Mouse (Mus musculus) midbrain, embryonic 14.5 days (tissue): ENCODE data around the gene Col18a1. TPM values are rescaled to one million over a fixed set of nuclear protein-coding genes. Genes with fewer than 3 reads are reported as not detected.
A peak's percentile ranks its signal among the peaks of the same experiment; 100 is the strongest.

Experiments used
- ATAC-seq: fragments of 200-750 bp; cut with Nextera tagmentation; 2 replicates; pipeline ENCODE4 v1.8.0; 2017; ENCODE audit warnings: moderate number of reproducible peaks, moderate library complexity; ENCODE audit not compliant: low FRiP score, low TSS enrichment
- DNase-seq: peaks from one replicate; pipeline ENCODE4 v3.0.0-alpha.2; 2015
- H3K27ac ChIP-seq: fragments of 300-500 bp; sonication (generic); replicated peaks from 2 replicates; pipeline ENCODE4 v1.5.1; 2014; ENCODE audit warnings: mild to moderate bottlenecking, low read depth, low read length, moderate library complexity
- H3K27me3 ChIP-seq: fragments of 300-500 bp; sonication (generic); 2 replicates; pipeline ENCODE4 v1.6.1; 2014; ENCODE audit warnings: low read length, control low read depth, mixed read lengths; ENCODE audit not compliant: control insufficient read depth, insufficient read depth
- H3K36me3 ChIP-seq: fragments of 300-500 bp; sonication (generic); 2 replicates; pipeline ENCODE4 v1.6.1; 2014; ENCODE audit warnings: low read length, control low read depth; ENCODE audit not compliant: control insufficient read depth, insufficient read depth
- H3K4me1 ChIP-seq: fragments of 300-500 bp; sonication (generic); 2 replicates; pipeline ENCODE4 v1.6.1; 2014; ENCODE audit warnings: mild to moderate bottlenecking, antibody characterized with exemption, low read length, control low read depth; ENCODE audit not compliant: control insufficient read depth, insufficient read depth
- H3K4me2 ChIP-seq: fragments of 300-500 bp; sonication (generic); 2 replicates; pipeline ENCODE4 v1.6.1; 2014; ENCODE audit warnings: mild to moderate bottlenecking, low read length, moderate library complexity
- H3K4me3 ChIP-seq: fragments of 300-500 bp; sonication (generic); replicated peaks from 2 replicates; pipeline ENCODE4 v1.5.1; 2014; ENCODE audit warnings: low read depth, low read length
- H3K9ac ChIP-seq: fragments of 300-500 bp; sonication (generic); replicated peaks from 2 replicates; pipeline ENCODE4 v1.6.1; 2014; ENCODE audit warnings: mild to moderate bottlenecking, low read length, moderate library complexity
- H3K9me3 ChIP-seq: fragments of 300-500 bp; sonication (generic); 2 replicates; pipeline ENCODE4 v1.6.1; 2016; ENCODE audit warnings: low read length, control low read depth, mixed read lengths; ENCODE audit not compliant: control insufficient read depth
- WGBS: fragments of 180-500 bp; shearing (Covaris S2); extraction: QIAGEN DNeasy Blood & Tissue Kit; methylation state at CpG from one replicate; pipeline ENCODE4 v1.1.7; 2014; 5-methylcytosine and 5-hydroxymethylcytosine counted together
- polyA plus RNA-seq: library from polyadenylated mRNA; unstranded; fragments of >200 nt; fragmentation: Nextera tagmentation; extraction: Ambion mirVana; gene quantifications from 2 replicates; pipeline ENCODE4 v1.2.1, GENCODE M21; 2014

Col18a1 gene
- polyA plus RNA-seq, 1 experiment from 2014 or later: 33.0 TPM

DNA sequence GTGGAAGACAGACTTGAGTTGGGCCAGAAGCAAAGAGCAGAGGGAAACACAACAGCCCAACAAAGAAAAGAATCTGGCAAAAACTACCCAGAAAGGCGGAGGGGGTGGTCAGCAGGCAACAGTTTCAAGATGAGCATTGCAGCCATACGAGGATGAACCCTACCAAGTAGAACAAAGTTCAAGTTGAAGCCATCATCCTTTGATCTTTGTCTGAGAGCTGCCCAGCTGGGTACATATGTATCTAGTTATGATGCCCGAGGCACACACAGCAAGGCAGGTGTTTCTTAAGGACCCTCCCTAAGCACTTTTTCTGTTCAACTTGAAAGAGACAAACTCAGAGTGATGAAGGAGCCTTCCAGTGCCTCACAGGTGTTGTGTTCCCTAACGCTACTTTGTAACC, 66.6 kb downstream of the Col18a1 start:
- DNase-seq: no peak
- 89% methylated on average over 4 of the region's 4 CpGs for WGBS
- Histone ChIP-seq H3K27ac (no peak overlapping the region), H3K27me3 (no peaks in the 10 kb centered on the region), H3K4me3 (no peak overlapping the region), H3K4me1 (no peaks in the 10 kb centered on the region), H3K4me2 (no peak overlapping the region), H3K9ac (no peak overlapping the region), H3K36me3 (no peaks in the 10 kb centered on the region), H3K9me3 (no peaks in the 10 kb centered on the region)
- ATAC-seq: no peak

DNA sequence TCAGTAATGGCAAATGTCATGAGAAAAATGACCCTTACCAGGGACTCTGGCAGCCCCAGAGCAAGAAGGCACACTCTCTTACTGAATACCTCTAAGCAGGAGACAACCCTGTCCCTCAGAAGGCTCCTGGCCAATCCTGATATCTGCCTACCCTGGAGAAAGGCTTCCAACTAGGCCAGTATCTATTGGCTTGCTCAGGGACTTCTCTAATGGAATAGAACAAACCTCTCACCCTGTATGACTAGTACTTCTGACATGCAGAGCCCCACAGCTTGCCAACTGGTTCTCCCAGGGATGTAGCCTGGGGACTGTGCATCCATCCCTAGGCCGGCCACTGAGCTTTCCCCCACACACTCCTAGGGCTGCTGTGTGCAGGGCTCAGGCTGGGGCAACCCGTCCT, 67.7 kb downstream of the Col18a1 start:
- no peaks in the 10 kb centered on the region for H3K27me3 ChIP-seq
- DNase-seq: no peak
- H3K9ac ChIP-seq: no peak overlapping the region
- no peak overlapping the region for H3K4me2 ChIP-seq
- no peak for ATAC-seq
- 95% methylated on average over 2 of the region's 2 CpGs for WGBS
- no peak overlapping the region for H3K4me3 ChIP-seq
- no peaks in the 10 kb centered on the region for H3K4me1 ChIP-seq
- no peaks in the 10 kb centered on the region for H3K36me3 ChIP-seq
- H3K9me3 ChIP-seq: no peaks in the 10 kb centered on the region
- H3K27ac ChIP-seq: no peak overlapping the region

DNA sequence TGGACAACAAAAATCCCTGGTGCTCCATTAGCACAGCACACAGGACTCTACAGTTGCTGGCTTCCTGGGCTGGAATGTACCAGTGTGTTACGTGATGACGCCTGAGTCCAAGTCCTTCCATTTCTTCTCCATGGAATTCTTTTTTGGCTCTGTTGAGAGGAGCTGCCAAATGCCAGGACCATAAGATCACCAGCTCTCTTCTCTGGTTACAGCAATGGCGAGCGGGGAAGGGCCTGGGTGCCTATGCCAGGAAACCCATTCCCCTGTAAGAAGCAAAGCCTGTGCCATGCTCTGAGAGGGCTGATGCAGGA, 68.5 kb downstream of the Col18a1 start:
- 0 out of 2 replicates have a peak, but pooled peaks cover 7% of the 10 kb centered on the region for H3K9me3 ChIP-seq
- H3K27ac ChIP-seq: no peak overlapping the region
- DNase-seq (no peak), ATAC-seq (no peak)
- H3K27me3 ChIP-seq: no peaks in the 10 kb centered on the region
- no peak overlapping the region for H3K4me2 ChIP-seq
- H3K9ac ChIP-seq: no peak overlapping the region
- H3K4me1 ChIP-seq: no peaks in the 10 kb centered on the region
- no peaks in the 10 kb centered on the region for H3K36me3 ChIP-seq
- H3K4me3 ChIP-seq: no peak overlapping the region
- WGBS: 95% methylated on average over 4 of the region's 4 CpGs

DNA sequence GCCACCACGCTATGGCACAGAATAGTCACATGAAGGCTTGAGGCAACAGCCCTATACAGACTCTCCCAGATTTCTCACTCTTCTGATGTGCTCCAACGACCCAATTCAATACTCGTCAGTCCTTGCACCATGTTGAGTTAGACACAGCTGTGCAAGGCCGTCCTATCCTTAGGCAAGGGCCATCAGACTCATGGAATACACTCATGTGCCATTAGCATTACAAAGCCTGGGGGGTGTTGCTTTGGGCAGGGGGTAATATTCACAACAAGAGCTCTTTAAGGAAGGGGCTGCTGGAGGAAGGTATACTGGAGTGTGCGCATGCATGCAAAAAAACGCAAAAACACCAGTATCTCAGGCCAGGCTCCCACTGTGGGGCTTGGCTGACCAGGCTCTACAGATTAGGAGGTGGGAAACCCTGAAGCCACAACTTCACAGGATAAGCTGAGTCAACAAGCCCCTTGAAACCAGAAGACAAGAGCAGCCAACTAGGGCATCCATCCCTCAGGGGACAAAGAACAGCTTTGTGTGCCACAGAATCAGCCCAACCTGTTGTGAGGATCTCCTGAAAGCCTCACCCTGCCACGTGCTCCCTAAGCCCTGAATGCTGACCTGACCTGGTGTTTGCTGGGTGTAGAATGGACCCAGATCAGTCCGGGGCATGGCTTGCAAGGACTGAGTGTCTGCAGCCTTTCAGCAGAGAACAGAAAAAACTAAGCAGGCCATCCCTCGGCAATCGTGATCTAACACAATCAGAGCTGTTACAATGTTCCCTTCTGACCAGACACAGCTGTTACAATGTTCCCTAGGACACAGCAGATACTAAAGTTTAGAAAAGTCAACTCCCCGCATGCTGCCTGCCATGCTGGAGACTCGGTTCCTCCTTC, 69.1 kb downstream of the Col18a1 start:
- 50% methylated on average over 12 of the region's 12 CpGs for WGBS
- Histone ChIP-seq H3K27me3 (no peaks in the 10 kb centered on the region), H3K4me1 (no peaks in the 10 kb centered on the region), H3K4me3 (no peak overlapping the region), H3K4me2 (no peak overlapping the region), H3K9me3 (0 out of 2 replicates have a peak, but pooled peaks cover 7% of the 10 kb centered on the region), H3K9ac (no peak overlapping the region), H3K36me3 (no peaks in the 10 kb centered on the region), H3K27ac (no peak overlapping the region)
- ATAC-seq (no peak), DNase-seq (no peak)

DNA sequence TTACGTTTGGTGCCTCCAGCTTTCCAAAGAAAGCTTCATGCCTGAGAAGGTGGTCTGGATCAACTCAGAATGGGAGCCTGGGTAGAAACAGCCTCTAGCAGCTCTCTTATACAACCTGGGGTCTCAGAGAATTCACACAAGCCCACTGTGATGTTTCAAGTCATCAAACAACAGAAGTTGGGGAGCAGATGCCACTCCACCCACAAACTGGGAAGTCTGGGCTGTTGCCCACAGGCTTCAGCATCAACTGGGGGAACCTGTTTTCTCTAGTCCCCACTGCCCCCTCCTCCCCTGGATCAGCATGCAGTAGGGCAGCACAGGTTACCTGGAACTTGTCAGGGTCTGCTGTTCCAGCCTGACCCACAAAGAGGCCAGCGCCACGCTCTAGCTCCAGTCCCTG, 70.7 kb downstream of the Col18a1 start:
- no peaks in the 10 kb centered on the region for H3K27me3 ChIP-seq
- H3K9me3 ChIP-seq: 0 out of 2 replicates have a peak, but pooled peaks cover 7% of the 10 kb centered on the region
- no peak overlapping the region for H3K9ac ChIP-seq
- no peaks in the 10 kb centered on the region for H3K4me1 ChIP-seq
- ATAC-seq (no peak), DNase-seq (no peak)
- 97% methylated on average over 3 of the region's 3 CpGs for WGBS
- H3K4me3 ChIP-seq: no peak overlapping the region
- no peaks in the 10 kb centered on the region for H3K36me3 ChIP-seq
- no peak overlapping the region for H3K27ac ChIP-seq
- H3K4me2 ChIP-seq: no peak overlapping the region

DNA sequence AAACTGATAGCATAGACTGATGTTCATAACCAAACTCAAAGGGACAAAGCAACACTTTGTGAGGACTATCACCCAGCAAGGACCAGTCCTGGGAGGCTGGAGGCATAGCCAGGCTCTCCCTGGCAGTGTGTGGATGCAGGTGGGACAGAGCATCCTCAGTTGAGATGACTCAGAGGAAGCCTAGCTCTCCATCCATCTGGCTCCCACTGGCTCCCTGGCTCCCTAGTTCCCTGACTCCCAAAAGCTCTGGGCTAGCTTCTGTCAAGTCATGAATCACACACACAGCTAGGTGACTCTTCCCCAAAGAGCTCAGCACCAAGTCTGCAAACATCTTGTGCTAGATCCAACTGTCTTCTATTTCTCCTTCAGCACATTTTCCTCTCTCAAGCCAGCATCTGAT, 72.5 kb downstream of the Col18a1 start:
- no peaks in the 10 kb centered on the region for H3K36me3 ChIP-seq
- no peak overlapping the region for H3K9ac ChIP-seq
- DNase-seq (no peak), ATAC-seq (no peak)
- no peaks in the 10 kb centered on the region for H3K27me3 ChIP-seq
- H3K27ac ChIP-seq: no peak overlapping the region
- no peak overlapping the region for H3K4me2 ChIP-seq
- H3K4me1 ChIP-seq: no peaks in the 10 kb centered on the region
- H3K4me3 ChIP-seq: no peak overlapping the region
- H3K9me3 ChIP-seq: 0 out of 2 replicates have a peak, but pooled peaks cover 7% of the 10 kb centered on the region

DNA sequence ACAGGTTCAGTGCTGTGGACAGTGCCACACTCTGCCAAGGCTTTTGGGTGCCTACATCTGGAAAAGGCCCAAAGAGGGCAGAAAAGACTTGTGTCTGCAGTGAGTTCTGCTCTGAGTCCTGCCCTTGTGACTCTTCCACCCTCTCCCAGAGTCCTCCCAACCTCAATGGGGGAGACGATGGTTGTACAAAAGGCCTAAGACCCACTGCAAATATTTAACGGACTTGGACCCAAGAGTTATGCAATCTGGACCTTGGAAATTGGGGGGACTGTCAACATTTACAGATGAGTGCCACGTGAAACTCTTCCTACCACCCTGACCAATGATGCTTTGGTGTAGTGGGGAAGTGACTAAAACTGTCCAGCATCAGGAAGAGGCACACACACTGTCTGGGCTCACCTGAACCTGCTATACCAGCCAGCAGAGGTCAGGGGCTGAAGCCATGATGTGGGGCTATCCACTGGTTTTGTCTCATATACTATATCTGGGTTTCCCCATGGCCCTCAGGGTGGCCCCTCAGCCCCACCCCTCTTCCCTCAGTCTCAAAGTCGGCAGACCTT, 74.7 kb downstream of the Col18a1 start:
- H3K27me3 ChIP-seq: no peaks in the 10 kb centered on the region
- WGBS: 89% methylated on average over 4 of the region's 4 CpGs
- 0 out of 2 replicates have a peak, but pooled peaks cover 7% of the 10 kb centered on the region for H3K9me3 ChIP-seq
- no peak overlapping the region for H3K9ac ChIP-seq
- no peaks in the 10 kb centered on the region for H3K4me1 ChIP-seq
- H3K4me3 ChIP-seq: no peak overlapping the region
- ATAC-seq (no peak), DNase-seq (no peak)
- H3K36me3 ChIP-seq: no peaks in the 10 kb centered on the region
- H3K4me2 ChIP-seq: no peak overlapping the region
- no peak overlapping the region for H3K27ac ChIP-seq

DNA sequence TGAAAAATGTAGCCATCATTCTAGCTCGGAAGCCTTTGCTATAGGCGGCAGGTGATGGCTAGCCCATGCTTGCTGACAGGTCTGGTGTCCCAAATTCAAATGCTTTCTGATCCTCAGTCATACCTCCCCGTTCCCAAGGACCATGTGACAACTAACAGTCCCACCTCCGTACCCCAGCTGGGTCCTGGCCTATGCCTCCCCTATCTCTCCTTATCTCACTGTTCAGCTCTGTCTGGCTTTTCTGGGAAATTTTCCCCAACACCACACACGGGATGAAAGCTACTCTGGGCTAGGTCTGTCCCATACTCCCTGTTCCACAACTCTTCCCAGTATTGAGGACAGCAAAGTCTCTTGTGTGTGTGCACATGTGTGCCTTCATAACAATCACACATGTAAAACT, 76.3 kb downstream of the Col18a1 start:
- no peaks in the 10 kb centered on the region for H3K27me3 ChIP-seq
- H3K4me2 ChIP-seq: no peak overlapping the region
- ATAC-seq (no peak), DNase-seq (no peak)
- WGBS: 82% methylated on average over 5 of the region's 5 CpGs
- H3K4me1 ChIP-seq: no peaks in the 10 kb centered on the region
- H3K9ac ChIP-seq: no peak overlapping the region
- 0 out of 2 replicates have a peak, but pooled peaks cover 7% of the 10 kb centered on the region for H3K9me3 ChIP-seq
- H3K27ac ChIP-seq: no peak overlapping the region
- no peaks in the 10 kb centered on the region for H3K36me3 ChIP-seq
- no peak overlapping the region for H3K4me3 ChIP-seq

DNA sequence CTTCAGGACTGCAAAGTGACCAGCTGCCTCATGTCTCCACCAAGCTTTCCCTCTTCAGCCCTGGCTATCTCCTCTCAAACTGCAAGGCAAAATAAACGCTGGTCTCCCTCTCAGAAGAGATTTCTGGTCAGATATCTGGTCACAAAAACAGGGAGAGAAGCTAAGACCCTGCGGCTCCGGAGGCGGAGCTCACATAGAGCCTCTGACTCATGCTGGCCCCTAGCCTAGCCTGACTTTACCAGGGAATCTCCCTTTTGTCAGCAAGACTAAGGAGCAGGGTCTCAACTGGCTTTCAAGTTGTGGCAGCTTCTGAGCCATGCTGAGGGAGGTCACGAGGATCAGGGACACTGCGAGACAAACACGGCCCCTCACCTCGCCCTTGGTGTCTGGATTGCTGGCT, 77.0 kb downstream of the Col18a1 start:
- Histone ChIP-seq H3K27me3 (no peaks in the 10 kb centered on the region), H3K27ac (no peak overlapping the region), H3K4me3 (no peak overlapping the region), H3K9ac (no peak overlapping the region), H3K4me2 (0 out of 2 replicates have a peak overlapping the region, but pooled peaks have one; percentile 2), H3K4me1 (no peaks in the 10 kb centered on the region), H3K9me3 (0 out of 2 replicates have a peak, but pooled peaks cover 7% of the 10 kb centered on the region), H3K36me3 (no peaks in the 10 kb centered on the region)
- no peak for ATAC-seq
- 28% methylated on average over 8 of the region's 8 CpGs for WGBS
- peak; percentile 52 for DNase-seq
